Mouse (Mus musculus): ENCODE results near the gene Eapp.

The Eapp gene

GRCm38 (mm10) chr12:54637033-54637432 is 58.7 kb downstream of the Eapp start:
- DNase-seq (ENCODE audit: low read depth): no peak

DNA sequence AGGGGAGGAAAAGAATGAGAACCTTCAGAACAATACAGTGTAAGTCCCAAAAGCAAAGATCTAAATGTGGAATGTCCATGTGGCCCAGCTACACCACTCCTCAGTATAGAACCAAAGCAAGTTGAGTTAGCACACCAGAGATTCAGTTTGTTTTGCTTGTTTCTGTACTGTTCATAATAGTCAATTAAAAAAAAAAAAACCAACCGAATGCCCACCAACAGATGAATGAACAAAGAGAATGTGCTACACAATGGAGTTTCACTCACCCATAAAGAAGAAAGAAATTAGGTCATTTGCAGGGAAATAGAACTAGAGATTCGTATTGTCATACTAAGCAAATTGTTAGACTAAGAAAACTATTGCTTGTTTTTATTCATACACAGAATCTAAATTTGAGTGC is 63.6 kb downstream of the Eapp start:
- no peak for DNase-seq (ENCODE audit: low read depth)

DNA sequence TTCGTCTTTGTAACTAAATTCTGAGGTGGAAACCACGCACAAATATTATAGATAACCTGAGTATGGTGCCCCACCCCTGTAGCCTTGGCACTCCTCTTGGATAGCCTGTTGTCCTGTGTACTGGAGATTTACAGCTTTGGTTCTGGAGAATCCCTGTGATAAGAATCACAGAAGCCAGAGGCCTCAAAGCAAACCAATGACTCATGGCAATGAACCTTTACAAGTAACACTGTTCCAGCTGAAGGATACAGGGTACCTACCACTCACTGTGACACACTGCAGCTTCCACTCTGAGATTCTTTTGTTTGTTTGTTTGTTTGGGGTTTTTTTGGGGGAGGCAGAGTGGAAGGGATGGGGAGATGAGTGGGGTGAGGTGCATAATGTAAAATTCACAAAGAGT is 73.8 kb downstream of the Eapp start:
- no peak for DNase-seq (ENCODE audit: low read depth)
